Mouse (Mus musculus) embryonic facial prominence, embryonic 14.5 days (tissue): ENCODE results near the gene Yod1. TPM values are rescaled to one million over a fixed set of nuclear protein-coding genes. Genes with fewer than 3 reads are reported as not detected.

Source experiments
- ATAC-seq: fragments of 200-750 bp; cut with Nextera tagmentation; 2 replicates; pipeline ENCODE4 v1.8.0; 2017; ENCODE audit warnings: low read depth, moderate number of reproducible peaks, moderate TSS enrichment
- DNase-seq: peaks from one replicate; pipeline ENCODE4 v3.0.0-alpha.2; 2015; ENCODE audit warnings: low spot score
- H3K27ac ChIP-seq: fragments of 300-500 bp; sonication (generic); replicated peaks from 2 replicates; pipeline ENCODE4 v1.5.1; 2014; ENCODE audit warnings: low read depth, mild to moderate bottlenecking, low read length, moderate library complexity
- H3K27me3 ChIP-seq: fragments of 300-500 bp; sonication (generic); replicated peaks from 2 replicates; pipeline ENCODE4 v1.6.1; 2014; ENCODE audit warnings: low read length; ENCODE audit not compliant: control insufficient read depth, insufficient read depth
- H3K36me3 ChIP-seq: fragments of 300-500 bp; sonication (generic); 2 replicates; pipeline ENCODE4 v1.6.1; 2014; ENCODE audit warnings: low read length, mixed read lengths; ENCODE audit not compliant: control insufficient read depth, insufficient read depth
- H3K4me1 ChIP-seq: fragments of 300-500 bp; sonication (generic); 2 replicates; pipeline ENCODE4 v1.6.1; 2014; ENCODE audit warnings: antibody characterized with exemption, low read length; ENCODE audit not compliant: control insufficient read depth, insufficient read depth
- H3K4me2 ChIP-seq: fragments of 300-500 bp; sonication (generic); 2 replicates; pipeline ENCODE4 v1.6.1; 2014; ENCODE audit warnings: low read depth, mild to moderate bottlenecking, low read length, moderate library complexity, mixed read lengths
- H3K4me3 ChIP-seq: fragments of 300-500 bp; sonication (generic); 2 replicates; pipeline ENCODE4 v1.5.1; 2014; ENCODE audit warnings: low read depth, mild to moderate bottlenecking, low read length
- H3K9ac ChIP-seq: fragments of 300-500 bp; sonication (generic); 2 replicates; pipeline ENCODE4 v1.6.1; 2014; ENCODE audit warnings: low read depth, mild to moderate bottlenecking, low read length, moderate library complexity, mixed read lengths
- H3K9me3 ChIP-seq: fragments of 300-500 bp; sonication (generic); 2 replicates; pipeline ENCODE4 v1.6.1; 2016; ENCODE audit warnings: low read length; ENCODE audit not compliant: control insufficient read depth
- WGBS: fragments of 180-500 bp; shearing (Covaris S2); extraction: QIAGEN DNeasy Blood & Tissue Kit; methylation state at CpG from one replicate; pipeline ENCODE4 v1.1.7; 2014; 5-methylcytosine and 5-hydroxymethylcytosine counted together
- polyA plus RNA-seq: library from polyadenylated mRNA; unstranded; fragments of >200 nt; fragmentation: Nextera tagmentation; extraction: Ambion mirVana; gene quantifications from 2 replicates; pipeline ENCODE4 v1.2.1, GENCODE M21; 2014

The Yod1 gene
- polyA plus RNA-seq, 1 experiment from 2014 or later, result 5.8 TPM

GRCm38 (mm10) chr1:130744217-130744616 lies 27.1 kb downstream of the Yod1 start:
- H3K4me2 ChIP-seq, result no peak overlapping the region
- no peak overlapping the region for H3K9ac ChIP-seq
- no peaks in the 10 kb centered on the region for H3K9me3 ChIP-seq
- DNase-seq (no peak), ATAC-seq (no peak)
- no peaks in the 10 kb centered on the region for H3K36me3 ChIP-seq
- H3K27me3 ChIP-seq, result no peaks in the 10 kb centered on the region
- H3K4me3 ChIP-seq, result no peak overlapping the region
- no peak overlapping the region for H3K27ac ChIP-seq
- H3K4me1 ChIP-seq, result no peaks in the 10 kb centered on the region
- 63% methylated on average over 2 of the region's 2 CpGs for WGBS

GRCm38 (mm10) chr1:130744961-130745360 lies 27.8 kb downstream of the Yod1 start:
- H3K27me3 ChIP-seq, result no peaks in the 10 kb centered on the region
- H3K4me2 ChIP-seq, result no peak overlapping the region
- no peaks in the 10 kb centered on the region for H3K9me3 ChIP-seq
- WGBS, result 85% methylated on average over 5 of the region's 5 CpGs
- no peaks in the 10 kb centered on the region for H3K36me3 ChIP-seq
- H3K9ac ChIP-seq, result no peak overlapping the region
- no peak overlapping the region for H3K4me3 ChIP-seq
- H3K27ac ChIP-seq, result no peak overlapping the region
- ATAC-seq (no peak), DNase-seq (no peak)
- H3K4me1 ChIP-seq, result no peaks in the 10 kb centered on the region

GRCm38 (mm10) chr1:130745591-130745990 lies 28.5 kb downstream of the Yod1 start:
- DNase-seq, result no peak
- no peaks in the 10 kb centered on the region for H3K4me1 ChIP-seq
- H3K36me3 ChIP-seq, result no peaks in the 10 kb centered on the region
- no peaks in the 10 kb centered on the region for H3K9me3 ChIP-seq
- 93% methylated on average over 3 of the region's 3 CpGs for WGBS
- no peaks in the 10 kb centered on the region for H3K27me3 ChIP-seq
- no peak overlapping the region for H3K27ac ChIP-seq
- no peak for ATAC-seq
- no peak overlapping the region for H3K4me3 ChIP-seq
- no peak overlapping the region for H3K9ac ChIP-seq
- no peak overlapping the region for H3K4me2 ChIP-seq

- Histone ChIP-seq H3K27ac (no peak overlapping the region), H3K27me3 (no peaks in the 10 kb centered on the region), H3K4me2 (no peak overlapping the region), H3K4me3 (no peak overlapping the region), H3K9ac (no peak overlapping the region), H3K9me3 (no peaks in the 10 kb centered on the region), H3K36me3 (no peaks in the 10 kb centered on the region), H3K4me1 (no peaks in the 10 kb centered on the region)
- no peak for DNase-seq
- WGBS, result 85% methylated on average over 3 of the region's 3 CpGs
- ATAC-seq, result no peak
Measured at GRCm38 (mm10) chr1:130746819-130747218, 29.7 kb downstream of the Yod1 start.

- Histone ChIP-seq H3K9me3 (no peaks in the 10 kb centered on the region), H3K4me1 (no peaks in the 10 kb centered on the region), H3K27me3 (no peaks in the 10 kb centered on the region), H3K27ac (no peak overlapping the region), H3K4me3 (no peak overlapping the region), H3K36me3 (no peaks in the 10 kb centered on the region), H3K4me2 (no peak overlapping the region), H3K9ac (no peak overlapping the region)
- 74% methylated on average over 9 of the region's 9 CpGs for WGBS
- ATAC-seq (no peak), DNase-seq (no peak)
Measured at GRCm38 (mm10) chr1:130759689-130760088, 42.6 kb downstream of the Yod1 start.

DNA sequence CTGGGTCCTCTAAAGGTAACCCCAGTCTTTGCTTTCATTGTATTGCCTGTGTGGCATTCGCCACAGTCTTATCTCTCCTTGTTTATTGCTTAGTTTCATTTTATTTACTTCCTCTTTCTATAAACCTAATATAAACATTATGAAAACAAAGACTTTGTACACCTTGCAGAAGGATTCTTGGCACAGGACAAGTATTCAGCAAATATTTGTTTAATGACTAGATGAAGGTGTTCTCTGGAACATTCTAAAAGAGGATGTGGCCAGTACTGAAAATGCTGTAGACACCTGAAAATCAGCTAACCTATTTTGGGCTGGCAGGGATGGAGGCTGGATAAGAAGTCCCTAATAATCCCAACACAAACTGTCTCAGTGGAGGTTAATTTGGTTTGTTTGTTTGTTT lies 44.5 kb downstream of the Yod1 start:
- H3K4me1 ChIP-seq, result no peaks in the 10 kb centered on the region
- ATAC-seq (no peak), DNase-seq (no peak)
- H3K27ac ChIP-seq, result no peak overlapping the region
- H3K36me3 ChIP-seq, result no peaks in the 10 kb centered on the region
- no peak overlapping the region for H3K9ac ChIP-seq
- no peaks in the 10 kb centered on the region for H3K9me3 ChIP-seq
- no peak overlapping the region for H3K4me2 ChIP-seq
- H3K27me3 ChIP-seq, result no peaks in the 10 kb centered on the region
- no peak overlapping the region for H3K4me3 ChIP-seq
- 67% methylated on average over 1 of the region's 1 CpGs for WGBS

- no peak for ATAC-seq
Measured at GRCm38 (mm10) chr1:130762045-130762760, 45.1 kb downstream of the Yod1 start.

DNA sequence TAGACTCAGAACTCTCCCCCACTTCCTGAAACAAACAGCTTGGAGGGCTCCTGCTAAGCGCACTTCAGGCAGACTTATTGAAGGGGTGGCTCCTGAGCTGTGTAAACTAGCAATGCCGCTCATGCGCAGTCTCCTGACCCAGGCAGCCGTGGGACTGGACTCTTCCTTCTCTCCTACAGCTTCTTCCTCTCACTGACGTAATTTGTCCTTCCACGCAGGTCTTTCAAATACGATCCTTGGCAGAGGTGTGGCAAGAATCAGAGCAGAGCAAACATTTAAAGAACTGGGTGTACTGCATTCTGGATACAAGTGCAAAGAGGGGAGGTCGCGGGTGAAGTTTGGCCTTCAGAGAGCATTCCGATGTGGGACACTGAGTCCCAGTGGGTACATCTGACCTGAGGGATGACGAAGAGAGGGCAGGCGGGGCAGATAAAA lies 46.9 kb downstream of the Yod1 start:
- ATAC-seq (no peak), DNase-seq (peak; percentile 4)
- H3K9ac ChIP-seq, result no peak overlapping the region
- H3K4me3 ChIP-seq, result no peak overlapping the region
- 83% methylated on average over 12 of the region's 12 CpGs for WGBS
- H3K36me3 ChIP-seq, result no peaks in the 10 kb centered on the region
- no peaks in the 10 kb centered on the region for H3K27me3 ChIP-seq
- no peaks in the 10 kb centered on the region for H3K4me1 ChIP-seq
- no peaks in the 10 kb centered on the region for H3K9me3 ChIP-seq
- H3K4me2 ChIP-seq, result no peak overlapping the region
- H3K27ac ChIP-seq, result no peak overlapping the region

More at GRCm38 (mm10) chr1:130762045-130762760, 45.1 kb downstream of the Yod1 start:
- no peak overlapping the region for H3K9ac ChIP-seq
- H3K4me2 ChIP-seq, result no peak overlapping the region
- H3K4me1 ChIP-seq, result no peaks in the 10 kb centered on the region
- no peaks in the 10 kb centered on the region for H3K36me3 ChIP-seq
- DNase-seq, result no peak
- H3K9me3 ChIP-seq, result no peaks in the 10 kb centered on the region
- no peak overlapping the region for H3K27ac ChIP-seq
- 82% methylated on average over 3 of the region's 3 CpGs for WGBS
- H3K4me3 ChIP-seq, result no peak overlapping the region
- no peaks in the 10 kb centered on the region for H3K27me3 ChIP-seq

DNA sequence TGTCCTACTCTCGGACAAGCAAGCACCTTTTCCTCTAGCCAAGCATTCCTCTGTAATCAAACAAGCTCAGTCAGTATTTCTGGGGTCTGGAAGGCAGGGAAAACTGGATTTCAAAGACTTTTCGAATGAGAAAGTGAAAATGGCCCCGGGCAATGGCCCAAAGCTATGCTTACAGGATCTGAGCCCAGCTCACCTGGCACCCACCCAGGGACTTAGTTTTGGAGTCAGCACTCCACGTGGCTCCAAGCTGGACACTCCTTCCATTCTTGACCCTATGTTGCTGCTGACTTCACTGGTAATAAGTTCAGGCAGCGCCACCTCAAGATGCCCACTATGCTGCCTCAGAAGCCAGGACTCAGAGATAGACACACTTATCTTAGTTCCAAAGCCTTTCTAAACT lies 49.9 kb downstream of the Yod1 start:
- H3K9me3 ChIP-seq, result no peaks in the 10 kb centered on the region
- no peak overlapping the region for H3K9ac ChIP-seq
- no peak for ATAC-seq
- H3K4me1 ChIP-seq, result no peaks in the 10 kb centered on the region
- no peak overlapping the region for H3K4me3 ChIP-seq
- H3K36me3 ChIP-seq, result no peaks in the 10 kb centered on the region
- no peak overlapping the region for H3K4me2 ChIP-seq
- 78% methylated on average over 5 of the region's 5 CpGs for WGBS
- no peak for DNase-seq
- no peaks in the 10 kb centered on the region for H3K27me3 ChIP-seq
- H3K27ac ChIP-seq, result no peak overlapping the region
